Mouse (Mus musculus) CH12F3 (cell line): ENCODE measurements around the gene Trp53i11.

Experiments used
- in situ Hi-C: fragments of 300-500 bp; cut with MboI; formaldehyde crosslinking; loops from 2 replicates; pipeline ENCODE4 v1.14.3; 2020; ENCODE audit warnings: low sequenced_read_pairs

The Trp53i11 gene

GRCm38 (mm10) chr2:93227713-93228479 is 40.5 kb downstream of the Trp53i11 start:
- in situ Hi-C loops, result loop anchor here (10.0 kb wide), 1 partner anchor 187 kb away; no protein-coding TSS in a partner anchor

DNA sequence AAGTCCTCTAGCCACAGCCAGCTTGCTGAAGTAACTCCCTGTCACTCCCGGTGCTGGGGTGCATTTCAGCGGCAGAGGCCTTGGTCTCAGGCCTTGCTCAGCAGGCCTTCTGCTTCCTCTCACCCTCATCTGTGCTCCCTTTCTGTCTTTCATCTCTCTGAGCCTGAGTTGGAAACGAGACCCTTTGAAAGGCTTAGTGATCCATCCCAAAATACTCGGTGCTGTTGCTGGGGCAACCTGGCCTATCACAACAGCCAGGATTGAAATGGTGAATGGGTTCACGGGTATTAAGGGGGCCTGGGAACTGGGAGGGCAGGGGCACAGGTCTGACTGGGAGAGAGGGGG is 41.1 kb downstream of the Trp53i11 start:
- in situ Hi-C loops, result loop anchor here (10.0 kb wide), 1 partner anchor 186 kb away; no protein-coding TSS in a partner anchor

- in situ Hi-C loops, result no loop called here
Measured at GRCm38 (mm10) chr2:93232141-93232540, 44.8 kb downstream of the Trp53i11 start.

- in situ Hi-C loops, result no loop called here
Measured at GRCm38 (mm10) chr2:93237055-93237454, 49.7 kb downstream of the Trp53i11 start.

DNA sequence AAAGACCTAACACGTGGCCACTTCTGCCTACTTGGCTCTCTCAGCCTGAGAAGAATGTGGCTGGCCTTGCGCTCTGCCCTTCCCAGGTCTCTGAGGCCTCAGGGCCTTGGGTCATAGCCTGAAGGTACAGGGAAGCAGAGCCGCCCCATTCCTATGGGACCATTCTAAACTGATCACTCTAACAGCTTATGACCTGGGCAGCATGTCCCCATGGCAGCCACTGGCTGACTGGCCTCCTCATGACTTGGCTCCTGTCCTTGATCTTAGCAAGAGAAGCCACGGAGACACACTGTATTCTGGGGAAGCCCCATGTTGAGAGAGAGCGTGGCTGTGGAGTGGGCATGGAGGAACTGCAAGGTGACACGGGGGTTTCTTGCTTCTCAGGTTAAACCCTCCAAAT is 51.5 kb downstream of the Trp53i11 start:
- in situ Hi-C loops, result no loop called here

- in situ Hi-C loops, result no loop called here
Measured at GRCm38 (mm10) chr2:93242166-93242565, 54.8 kb downstream of the Trp53i11 start.

GRCm38 (mm10) chr2:93243439-93244089 is 56.2 kb downstream of the Trp53i11 start:
- in situ Hi-C loops, result no loop called here

DNA sequence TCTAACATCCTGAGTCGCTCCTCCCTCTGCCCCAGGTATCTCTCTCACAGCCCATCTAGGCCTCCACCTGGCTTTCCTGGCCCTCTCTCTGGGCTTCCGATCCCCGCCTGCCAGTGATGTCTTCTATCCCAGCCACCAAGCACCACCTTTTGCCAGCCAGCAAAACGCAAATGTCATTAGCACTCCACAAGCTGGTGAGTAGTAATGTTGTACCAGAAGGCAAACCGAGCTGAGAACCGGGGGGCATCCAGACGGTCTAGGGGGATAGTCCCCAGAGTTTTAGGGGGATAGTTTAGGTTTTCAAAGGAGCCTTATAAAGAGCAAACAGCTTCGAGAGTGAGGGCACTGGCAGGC is 56.7 kb downstream of the Trp53i11 start:
- in situ Hi-C loops, result no loop called here

- in situ Hi-C loops, result no loop called here
Measured at GRCm38 (mm10) chr2:93249058-93249457, 61.7 kb downstream of the Trp53i11 start.

DNA sequence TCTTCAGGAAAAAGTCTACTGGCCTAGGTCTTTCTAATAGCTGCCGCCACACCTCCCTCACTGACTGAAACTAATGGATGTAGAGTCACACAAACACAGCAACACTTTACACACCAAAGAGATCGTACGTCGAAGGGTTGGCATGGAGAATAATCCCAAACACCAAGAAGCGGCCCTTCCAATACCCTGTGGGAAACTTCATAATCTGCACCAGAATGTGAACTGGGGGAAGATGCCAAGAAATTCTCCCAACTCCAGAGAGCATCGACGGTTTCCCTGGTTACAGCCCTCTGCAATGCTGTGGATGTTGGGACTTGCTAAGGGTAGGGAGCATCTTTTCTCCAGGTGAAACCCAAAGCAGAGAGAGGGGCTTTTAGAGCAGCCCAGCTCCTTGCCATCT is 63.3 kb downstream of the Trp53i11 start:
- in situ Hi-C loops, result no loop called here
